Mouse (Mus musculus) C2C12 (cell line): ENCODE measurements around the gene Mmel1.

Experiments used
- CEBPB ChIP-seq: IDR thresholded peaks from one replicate; pipeline ENCODE4 v1.6.1; 2011; ENCODE audit warnings: low read depth, mild to moderate bottlenecking, control low read depth, moderate library complexity
- CTCF ChIP-seq: IDR thresholded peaks from one replicate; pipeline ENCODE4 v1.5.1; 2011; ENCODE audit not compliant: control insufficient read depth, insufficient read depth, insufficient read length
- FOSL1 ChIP-seq: IDR thresholded peaks from one replicate; pipeline ENCODE4 v1.8.0; 2011; ENCODE audit warnings: mild to moderate bottlenecking, low read length; ENCODE audit not compliant: poor library complexity, insufficient read depth, severe bottlenecking
- MYOG ChIP-seq: IDR thresholded peaks from one replicate; pipeline ENCODE4 v1.6.1; 2011; ENCODE audit not compliant: control insufficient read depth, insufficient read length; ENCODE audit errors: extremely low read depth
- USF1 ChIP-seq: IDR thresholded peaks from one replicate; pipeline ENCODE4 v1.6.1; 2011; ENCODE audit warnings: low read depth, mild to moderate bottlenecking, control low read depth, moderate library complexity

DNA sequence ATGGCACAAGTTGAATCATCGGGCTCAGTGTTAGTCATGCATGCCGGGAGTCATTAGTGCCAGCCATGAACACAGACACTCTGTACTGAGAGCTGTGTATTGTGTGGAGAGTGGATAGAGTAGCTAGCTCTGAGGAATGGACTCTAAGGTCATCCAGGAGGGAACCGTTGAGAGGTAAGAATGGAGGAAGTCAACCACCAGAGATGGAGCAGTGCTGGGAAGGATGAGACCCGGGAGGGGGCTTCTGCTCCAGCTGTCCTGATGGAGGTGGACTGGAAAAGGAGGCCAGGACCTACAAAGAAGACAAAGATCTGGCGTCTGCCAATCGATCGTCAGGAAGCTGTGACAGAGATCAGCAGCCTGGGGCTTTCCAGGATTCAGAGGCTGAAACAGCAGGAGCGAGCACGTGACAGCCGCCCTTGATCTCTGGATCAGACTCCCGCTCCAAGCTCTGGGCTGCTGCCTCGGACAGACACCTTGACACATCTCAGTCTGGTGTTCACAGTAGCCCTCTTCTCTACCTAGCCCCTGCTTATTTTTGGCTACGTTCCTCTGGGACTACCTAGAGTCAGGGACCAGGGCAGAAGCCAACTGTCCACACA, 64.0 kb downstream of the Mmel1 start:
- TF ChIP-seq CEBPB (no peak), FOSL1 (no peak), CTCF (no peak), MYOG (no peak), USF1 (no peak)
